ENCODE assay signal across 12 mouse cellular contexts in the genomic region with DNA sequence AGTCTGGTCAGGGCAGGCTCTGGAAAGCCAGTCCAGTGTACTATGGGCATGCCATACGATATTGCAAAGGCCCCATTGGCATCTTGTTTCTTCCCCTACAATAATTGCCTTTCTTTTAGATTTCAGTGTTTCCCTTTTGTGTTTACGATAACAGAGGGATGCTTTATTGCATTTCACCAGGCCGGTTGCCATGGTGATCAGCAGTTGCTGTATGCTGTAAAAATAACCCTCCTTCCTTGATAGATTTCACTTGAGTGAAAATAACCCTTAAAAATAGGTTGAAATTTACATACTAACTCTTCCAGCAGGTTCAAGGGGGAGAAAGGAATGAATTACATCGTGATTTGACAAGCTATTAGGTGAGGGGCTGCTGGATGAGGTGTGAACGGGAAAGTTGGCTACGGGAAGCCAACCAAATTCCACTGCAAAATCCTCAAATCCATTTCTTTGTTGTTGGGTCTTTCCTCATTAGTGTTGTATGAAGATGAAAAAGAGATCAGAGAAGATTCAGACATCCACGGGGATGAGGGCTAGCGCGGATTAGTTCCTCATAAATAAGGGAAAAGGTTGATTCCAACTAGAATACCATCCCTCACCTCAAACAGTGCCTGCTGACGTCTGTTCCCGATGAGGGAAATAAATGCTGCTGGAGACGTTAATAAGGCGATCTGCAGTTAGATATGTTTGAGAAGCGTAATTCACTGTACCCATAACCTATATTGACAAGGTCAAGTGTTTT.
A peak's percentile ranks its signal among the peaks of the same experiment; 100 is the strongest.
DNase-seq lines count a peak whose midpoint lies in the region; ATAC-seq and TF ChIP-seq lines count a peak whose summit lies in the region.
"Had no signal": no experiment of that assay in that cellular context is flagged by ENCODE, and none has a peak within 500 bp of the region (broad histone marks: within the 10 kb centered on the region; RNA-seq: fewer than 3 reads in every experiment).

No protein-coding gene starts in this region.

- 60% methylated on average over 14 of the region's 14 CpGs for WGBS in limb, embryonic 11.5 days
- 72% methylated on average over 14 of the region's 14 CpGs for WGBS in limb, embryonic 10.5 days
- 67% methylated on average over 14 of the region's 14 CpGs for WGBS in lung, adult 2 months

- DNase-seq in limb, embryonic 11.5 days (ENCODE audit: low spot score), result peak; percentile 23
- DNase-seq in limb, embryonic 10.5 days (ENCODE audit: low spot score), result no peak
- peak; percentile 41 to 72 for DNase-seq in frontal cortex, postnatal 36 days (ENCODE audit: low spot score in 2 of 2)
- peak; percentile 7 to 57 for DNase-seq in left cerebral cortex, adult 8-10 months (ENCODE audit: low spot score in 2 of 2)
- peak; percentile 53 for DNase-seq in right cerebral cortex, postnatal 25 days
- DNase-seq in urinary bladder, postnatal 36 days (ENCODE audit: low spot score in 2 of 2), result no peak
- no peak for DNase-seq in lung, adult 2 months
- DNase-seq in gastrocnemius, postnatal 36 days, result no peak
- DNase-seq: gastrocnemius, postnatal 25 days; liver, embryonic 13.5 days had no signal

- no peak overlapping the region for H3K4me2 ChIP-seq in limb, embryonic 11.5 days (ENCODE audit: low read depth, severe bottlenecking)
- H3K4me2 ChIP-seq: liver, embryonic 13.5 days had no signal

- H3K4me1 ChIP-seq in limb, embryonic 11.5 days (ENCODE audit: control insufficient read depth, insufficient read depth, low read length), result no peaks in the 10 kb centered on the region
- H3K4me1 ChIP-seq in limb, embryonic 10.5 days, result peaks cover 5% of the 10 kb centered on the region
- no peaks in the 10 kb centered on the region for H3K4me1 ChIP-seq in lung, adult 2 months (ENCODE audit: control insufficient read depth, insufficient read depth, low read length)
- H3K4me1 ChIP-seq: liver, embryonic 13.5 days had no signal

- H3K27ac ChIP-seq in limb, embryonic 11.5 days (replicated peaks; ENCODE audit: low read depth, low read length), result no peak overlapping the region
- no peak overlapping the region for H3K27ac ChIP-seq in limb, embryonic 10.5 days
- H3K27ac ChIP-seq: liver, embryonic 13.5 days had no signal

- TF ChIP-seq CTCF in lung, adult 2 months (IDR thresholded peaks at IDR 0.05; ENCODE audit: insufficient read depth, low read length), result no peak

- no peak overlapping the region for H3K9ac ChIP-seq in limb, embryonic 11.5 days (ENCODE audit: low read length)
- H3K9ac ChIP-seq: liver, embryonic 13.5 days had no signal

- ATAC-seq in limb, embryonic 11.5 days (ENCODE audit: insufficient number of reproducible peaks, low FRiP score, low TSS enrichment, low read depth), result no peak
- ATAC-seq: CD4-positive, CD25-positive, alpha-beta regulatory T cell, adult 4 months had no signal

- TF ChIP-seq POLR2A in lung, adult 2 months (IDR thresholded peaks at IDR 0.05; ENCODE audit: borderline replicate concordance, extremely low read depth, low read depth, low read length), result no peak

- no peaks in the 10 kb centered on the region for H3K36me3 ChIP-seq in limb, embryonic 11.5 days (ENCODE audit: control insufficient read depth, insufficient read depth, low read length)
- no peaks in the 10 kb centered on the region for H3K36me3 ChIP-seq in limb, embryonic 10.5 days
- H3K36me3 ChIP-seq: liver, embryonic 13.5 days had no signal

- no peaks in the 10 kb centered on the region for H3K27me3 ChIP-seq in limb, embryonic 11.5 days (ENCODE audit: control insufficient read depth, insufficient read depth, low read length)
- no peaks in the 10 kb centered on the region for H3K27me3 ChIP-seq in limb, embryonic 10.5 days (ENCODE audit: low read depth, poor library complexity, severe bottlenecking)
- H3K27me3 ChIP-seq: liver, embryonic 13.5 days had no signal

- H3K4me3 ChIP-seq in limb, embryonic 11.5 days (ENCODE audit: low read depth, low read length), result no peak overlapping the region
- no peak overlapping the region for H3K4me3 ChIP-seq in limb, embryonic 10.5 days
- no peak overlapping the region for H3K4me3 ChIP-seq in lung, adult 2 months (replicated peaks; ENCODE audit: extremely low read depth, low read depth, low read length)
- H3K4me3 ChIP-seq: liver, embryonic 13.5 days; myocyte had no signal

- H3K9me3 ChIP-seq in limb, embryonic 11.5 days (ENCODE audit: control insufficient read depth, low read length), result no peaks in the 10 kb centered on the region
- no peaks in the 10 kb centered on the region for H3K9me3 ChIP-seq in limb, embryonic 10.5 days (replicated peaks)
- H3K9me3 ChIP-seq: liver, embryonic 13.5 days had no signal

- intact Hi-C loops in gastrocnemius, postnatal 36 days (cut with DNase I), result loop anchor here (2.0 kb wide), 1 partner anchor 15 kb away; no protein-coding TSS in a partner anchor

Comparison
In these comparisons a context has a peak if more than half of its experiments do, and no peak if none do; other contexts are left out.
1. DNase-seq: peak in limb, embryonic 11.5 days (single experiment), frontal cortex, postnatal 36 days (2 of 2), left cerebral cortex, adult 8-10 months (2 of 2) and right cerebral cortex, postnatal 25 days (single experiment); none in limb, embryonic 10.5 days (single experiment), urinary bladder, postnatal 36 days (0 of 2), lung, adult 2 months (single experiment) and gastrocnemius, postnatal 36 days (0 of 2).